Mouse (Mus musculus) limb, embryonic 14.5 days (tissue): ENCODE measurements around the gene Cplx3. TPM values are rescaled to one million over a fixed set of nuclear protein-coding genes. Genes with fewer than 3 reads are reported as not detected.

Experiments used
- ATAC-seq: fragments of 200-750 bp; cut with Nextera tagmentation; 2 replicates; pipeline ENCODE4 v1.8.0; 2017; ENCODE audit warnings: low read depth, moderate number of reproducible peaks, moderate TSS enrichment; ENCODE audit not compliant: low FRiP score
- DNase-seq: peaks from one replicate; pipeline ENCODE4 v3.0.0-alpha.2; 2015; ENCODE audit warnings: low spot score
- H3K27ac ChIP-seq: fragments of 300-500 bp; sonication (generic); replicated peaks from 2 replicates; pipeline ENCODE4 v1.5.1; 2014; ENCODE audit warnings: low read depth, mild to moderate bottlenecking, low read length, moderate library complexity, mixed read lengths
- H3K27me3 ChIP-seq: fragments of 300-500 bp; sonication (generic); 2 replicates; pipeline ENCODE4 v1.6.1; 2014; ENCODE audit warnings: low read length, mixed read lengths; ENCODE audit not compliant: control insufficient read depth, insufficient read depth
- H3K36me3 ChIP-seq: fragments of 300-500 bp; sonication (generic); 2 replicates; pipeline ENCODE4 v1.6.1; 2014; ENCODE audit warnings: mild to moderate bottlenecking, low read length, moderate library complexity, mixed read lengths; ENCODE audit not compliant: control insufficient read depth, insufficient read depth
- H3K4me1 ChIP-seq: fragments of 300-500 bp; sonication (generic); 2 replicates; pipeline ENCODE4 v1.6.1; 2014; ENCODE audit warnings: antibody characterized with exemption, low read length, mixed read lengths; ENCODE audit not compliant: control insufficient read depth, insufficient read depth
- H3K4me2 ChIP-seq: fragments of 300-500 bp; sonication (generic); replicated peaks from 2 replicates; pipeline ENCODE4 v1.6.1; 2014; ENCODE audit warnings: low read depth, mild to moderate bottlenecking, low read length, moderate library complexity; ENCODE audit not compliant: severe bottlenecking
- H3K4me3 ChIP-seq: fragments of 300-500 bp; sonication (generic); replicated peaks from 2 replicates; pipeline ENCODE4 v1.5.1; 2014; ENCODE audit warnings: low read length
- H3K9ac ChIP-seq: fragments of 300-500 bp; sonication (generic); 2 replicates; pipeline ENCODE4 v1.6.1; 2014; ENCODE audit warnings: mild to moderate bottlenecking, low read depth, low read length, moderate library complexity; ENCODE audit not compliant: severe bottlenecking
- H3K9me3 ChIP-seq: fragments of 300-500 bp; sonication (generic); 2 replicates; pipeline ENCODE4 v1.6.1; 2016; ENCODE audit warnings: low read length; ENCODE audit not compliant: control insufficient read depth
- POLR2A ChIP-seq: fragments of 200-500 bp; IDR thresholded peaks from 2 replicates; pipeline ENCODE4 v1.8.0; 2012; ENCODE audit warnings: inconsistent platforms, mild to moderate bottlenecking, moderate library complexity, borderline replicate concordance; ENCODE audit not compliant: insufficient read depth, insufficient read length; ENCODE audit errors: extremely low read depth
- WGBS: fragments of 180-500 bp; shearing (Covaris S2); extraction: QIAGEN DNeasy Blood & Tissue Kit; methylation state at CpG from one replicate; pipeline ENCODE4 v1.1.7; 2014; 5-methylcytosine and 5-hydroxymethylcytosine counted together
- polyA plus RNA-seq, 2 experiments: library from polyadenylated mRNA; depleted of rRNA in 1 of 2; stranded (reverse) in 1 of 2; unstranded in 1 of 2; fragments of >200 nt; fragmentation: Nextera tagmentation in 1 of 2; extraction: Ambion mirVana in 1 of 2; gene quantifications; 2 replicates each; pipeline versions ENCODE4 v1.2.1 to v1.2.3; 2012 to 2014

The Cplx3 gene
- polyA plus RNA-seq, 2 experiments, result not detected

DNA sequence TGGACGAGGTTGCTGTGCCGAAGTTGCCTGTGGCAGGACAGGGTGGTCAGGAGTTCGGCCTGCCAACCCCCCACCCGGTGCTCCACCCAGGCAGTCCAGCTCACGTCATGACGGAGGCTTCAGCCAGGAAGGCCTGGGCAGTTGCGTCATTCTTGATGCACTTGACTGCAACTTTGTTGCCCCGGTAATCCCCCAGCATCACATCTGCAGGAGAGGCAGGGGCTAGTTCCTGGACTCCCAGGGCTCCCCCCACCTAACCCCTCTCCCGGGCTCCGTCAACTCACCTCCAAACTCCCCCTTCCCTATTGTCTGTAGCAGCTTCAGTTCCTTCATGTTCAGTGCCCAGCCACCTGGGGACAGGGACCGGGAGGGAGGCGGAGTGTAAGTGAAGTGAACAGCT, 22.6 kb upstream of the Cplx3 start:
- no peak for TF ChIP-seq POLR2A
- 93% methylated on average over 12 of the region's 12 CpGs for WGBS

DNA sequence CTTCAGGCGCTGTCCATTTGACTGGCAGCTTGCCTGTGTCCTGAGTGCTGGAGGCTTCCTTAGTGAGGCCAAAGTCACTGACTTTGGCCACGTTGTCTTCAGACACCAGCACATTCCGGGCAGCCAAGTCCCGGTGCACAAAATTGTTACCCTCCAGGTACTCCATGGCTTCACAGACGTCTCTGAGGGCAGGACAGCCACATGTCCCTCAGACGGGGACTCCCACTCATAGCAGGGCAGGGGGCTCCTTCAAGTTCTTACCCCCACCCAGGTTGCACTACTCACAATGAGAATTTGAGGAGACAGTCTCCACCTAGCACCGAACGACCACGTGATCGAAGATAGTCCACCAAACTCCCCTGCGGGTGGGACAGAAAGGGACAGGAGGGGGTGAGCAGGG, 21.8 kb upstream of the Cplx3 start:
- 89% methylated on average over 11 of the region's 11 CpGs for WGBS
- no peaks in the 10 kb centered on the region for H3K4me1 ChIP-seq
- no peak for ATAC-seq
- no peak overlapping the region for H3K27ac ChIP-seq
- no peak overlapping the region for H3K4me3 ChIP-seq
- no peak overlapping the region for H3K9ac ChIP-seq
- peaks cover 75% of the 10 kb centered on the region for H3K36me3 ChIP-seq
- no peak for TF ChIP-seq POLR2A
- no peak for DNase-seq
- H3K4me2 ChIP-seq, result no peak overlapping the region
- no peaks in the 10 kb centered on the region for H3K27me3 ChIP-seq
- H3K9me3 ChIP-seq, result no peaks in the 10 kb centered on the region

More for the DNA sequence above, 22.6 kb upstream of the Cplx3 start:
- Histone ChIP-seq H3K9ac (no peak overlapping the region), H3K36me3 (peaks cover 80% of the 10 kb centered on the region), H3K27ac (no peak overlapping the region), H3K27me3 (no peaks in the 10 kb centered on the region), H3K4me3 (no peak overlapping the region), H3K4me1 (no peaks in the 10 kb centered on the region), H3K9me3 (no peaks in the 10 kb centered on the region), H3K4me2 (no peak overlapping the region)
- DNase-seq (no peak), ATAC-seq (no peak)

DNA sequence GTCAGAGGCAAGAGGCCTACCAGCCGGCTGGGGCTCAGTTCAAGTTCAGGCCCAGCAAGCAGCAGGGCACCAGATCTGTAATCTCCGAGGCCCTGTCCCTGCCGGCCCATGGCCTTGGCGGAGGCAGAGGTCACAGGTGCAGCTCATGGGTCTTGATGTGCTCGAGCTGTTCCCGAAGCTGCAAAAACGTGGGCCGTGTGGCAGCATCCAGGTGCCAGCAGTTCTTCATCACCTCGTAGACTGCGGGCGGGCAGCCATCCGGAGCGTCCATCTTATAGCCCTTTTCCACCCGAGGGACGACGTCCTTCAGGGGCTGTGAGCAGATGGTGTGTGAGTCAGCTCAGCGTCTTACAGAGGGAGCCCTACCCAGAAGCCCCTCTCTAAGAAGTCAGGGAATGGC, 21.1 kb upstream of the Cplx3 start:
- H3K36me3 ChIP-seq, result peaks cover 75% of the 10 kb centered on the region
- no peak for DNase-seq
- WGBS, result 97% methylated on average over 17 of the region's 17 CpGs

GRCm38 (mm10) chr9:57625674-57626500, 19.8 kb upstream of the Cplx3 start:
- TF ChIP-seq POLR2A, result no peak
- H3K9ac ChIP-seq, result no peak overlapping the region
- H3K27me3 ChIP-seq, result no peaks in the 10 kb centered on the region
- ATAC-seq (no peak), DNase-seq (no peak)
- H3K4me3 ChIP-seq, result no peak overlapping the region
- WGBS, result 88% methylated on average over 15 of the region's 15 CpGs
- no peak overlapping the region for H3K4me2 ChIP-seq
- H3K4me1 ChIP-seq, result no peaks in the 10 kb centered on the region
- peaks cover 65% of the 10 kb centered on the region for H3K36me3 ChIP-seq
- H3K9me3 ChIP-seq, result no peaks in the 10 kb centered on the region
- no peak overlapping the region for H3K27ac ChIP-seq

More for the DNA sequence above, 21.1 kb upstream of the Cplx3 start:
- Histone ChIP-seq H3K4me1 (no peaks in the 10 kb centered on the region), H3K4me2 (no peak overlapping the region), H3K27ac (no peak overlapping the region), H3K9ac (no peak overlapping the region), H3K9me3 (no peaks in the 10 kb centered on the region), H3K4me3 (no peak overlapping the region), H3K27me3 (no peaks in the 10 kb centered on the region)
- no peak for ATAC-seq
- no peak for TF ChIP-seq POLR2A

GRCm38 (mm10) chr9:57624295-57624694, 18.2 kb upstream of the Cplx3 start:
- no peak overlapping the region for H3K4me2 ChIP-seq
- no peaks in the 10 kb centered on the region for H3K27me3 ChIP-seq
- no peaks in the 10 kb centered on the region for H3K4me1 ChIP-seq
- WGBS, result 86% methylated on average over 7 of the region's 7 CpGs
- no peak for ATAC-seq
- peaks cover 49% of the 10 kb centered on the region for H3K36me3 ChIP-seq
- no peak overlapping the region for H3K27ac ChIP-seq
- no peak for DNase-seq
- no peak overlapping the region for H3K4me3 ChIP-seq
- no peak for TF ChIP-seq POLR2A
- H3K9me3 ChIP-seq, result no peaks in the 10 kb centered on the region
- H3K9ac ChIP-seq, result no peak overlapping the region
